Mouse (Mus musculus) ovary, adult 10 weeks (tissue): ENCODE data around the gene Ncoa7. TPM values are rescaled to one million over a fixed set of nuclear protein-coding genes. Genes with fewer than 3 reads are reported as not detected.

ENCODE experiments used
- polyA plus RNA-seq: library from polyadenylated mRNA; stranded (reverse); fragments of 350-450 nt; fragmentation: Illumina TruSeq; extraction: RNeasy Lipid Tissue Mini Kit (QIAGEN cat#74804); gene quantifications from one replicate; pipeline ENCODE4 v1.2.3, GENCODE M21; 2014

Gene Ncoa7
- polyA plus RNA-seq: 101 TPM

GRCm38 (mm10) chr10:30802681-30803586, at the start of gene Ncoa7:
Gene Ncoa7, minus strand, starts transcription at chr10:30803326.

GRCm38 (mm10) chr10:30842643-30843437, 39.7 kb upstream of the Ncoa7 start, which contains the start of gene Hey2:
Gene Hey2, minus strand, starts transcription at chr10:30842801.

GRCm38 (mm10) chr10:30629513-30629912, 173.6 kb downstream of the Ncoa7 start, which contains the start of gene Hint3:
Gene Hint3, minus strand, starts transcription at chr10:30629632.

GRCm38 (mm10) chr10:30600542-30600966, 202.6 kb downstream of the Ncoa7 start, which contains the start of gene Trmt11:
Gene Trmt11, minus strand, starts transcription at chr10:30600749.

Other genes with a start within 250 kb of the Ncoa7 start
- gene Trmt11, start 202.6 kb downstream of the Ncoa7 start, polyA plus RNA-seq: 26.3 TPM
- gene Hint3, start 173.7 kb downstream of the Ncoa7 start, polyA plus RNA-seq: 60.5 TPM
- 167 TPM for gene Hey2, start 39.5 kb upstream of the Ncoa7 start, polyA plus RNA-seq